Mouse (Mus musculus) CH12.LX (cell line): ENCODE results near the gene Rbm18.

Experiments used
- CHD2 ChIP-seq: IDR thresholded peaks from 2 replicates; pipeline ENCODE4 v1.6.1; 2011; ENCODE audit warnings: low read length, improper control_type of control experiment
- CTCF ChIP-seq, 2 experiments: IDR thresholded peaks in 1 of 2; conservative IDR thresholded peaks in 1 of 2; 2 replicates each; pipeline ENCODE4 v1.5.1; 2011 to 2012; ENCODE audit warnings: low read depth in 2 of 2, low read length in 2 of 2, improper control_type of control experiment in 1 of 2, inconsistent platforms in 1 of 2, mild to moderate bottlenecking in 1 of 2, moderate library complexity in 1 of 2
- EP300 ChIP-seq: IDR thresholded peaks from 2 replicates; pipeline ENCODE4 v1.6.1; 2011; ENCODE audit warnings: low read length, improper control_type of control experiment
- MAZ ChIP-seq: IDR thresholded peaks from 2 replicates; pipeline ENCODE4 v1.6.1; 2012; ENCODE audit warnings: low read depth, mild to moderate bottlenecking, inconsistent platforms, low read length, improper control_type of control experiment, moderate library complexity
- PAX5 ChIP-seq: IDR thresholded peaks from 2 replicates; pipeline ENCODE4 v1.6.1; 2012; ENCODE audit warnings: low read length, inconsistent platforms, mixed read lengths
- POLR2A ChIP-seq: IDR thresholded peaks from 2 replicates; pipeline ENCODE4 v1.6.1; 2011; ENCODE audit warnings: low read depth, mild to moderate bottlenecking, improper control_type of control experiment, low read length
- SIN3A ChIP-seq: IDR thresholded peaks from 2 replicates; pipeline ENCODE4 v1.6.1; 2012; ENCODE audit warnings: low read length, improper control_type of control experiment, inconsistent platforms
- SMC3 ChIP-seq: IDR thresholded peaks from 2 replicates; pipeline ENCODE4 v1.6.1; 2011; ENCODE audit warnings: low read depth, low read length, improper control_type of control experiment
- USF1 ChIP-seq: IDR thresholded peaks from 2 replicates; pipeline ENCODE4 v1.6.1; 2014; ENCODE audit warnings: low read depth, mild to moderate bottlenecking, inconsistent platforms, low read length, improper control_type of control experiment
- ZNF384 ChIP-seq: IDR thresholded peaks from 2 replicates; pipeline ENCODE4 v1.6.1; 2012; ENCODE audit warnings: low read depth, low read length, improper control_type of control experiment, inconsistent platforms

DNA sequence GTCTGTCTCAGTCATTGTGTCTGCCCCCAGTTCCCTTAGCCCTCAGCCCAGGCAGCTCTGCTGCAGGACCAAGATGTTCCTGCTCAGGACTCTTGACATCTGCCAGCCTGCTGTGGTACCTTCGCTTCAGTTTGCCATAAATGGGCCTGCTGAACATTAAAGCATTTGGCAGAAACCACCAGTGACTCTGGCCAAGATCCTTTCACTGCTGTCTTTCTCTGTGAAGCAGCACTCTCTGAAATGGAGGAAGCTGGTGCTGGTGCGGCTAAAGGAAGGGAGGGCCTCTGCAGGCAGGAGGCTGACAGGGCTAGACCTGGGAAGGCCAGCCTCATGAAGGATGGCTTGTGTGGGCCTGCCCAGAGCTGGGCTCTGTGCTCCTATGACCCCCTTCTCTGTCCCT is 46.7 kb upstream of the Rbm18 start:
- TF ChIP-seq ZNF384 (no peak), PAX5 (no peak), SIN3A (no peak), SMC3 (no peak), CTCF (conservative IDR thresholded peaks at IDR 0.05 in 1 of 2, IDR thresholded peaks at IDR 0.05 in 1 of 2; ENCODE audit: low read depth in 2 of 2, low read length in 2 of 2) (no peak), USF1 (no peak), EP300 (no peak), MAZ (no peak), POLR2A (no peak), CHD2 (no peak)
